Mouse (Mus musculus) gastrocnemius, postnatal 25 days (tissue): ENCODE data around the gene Rnf17. TPM values are rescaled to one million over a fixed set of nuclear protein-coding genes. Genes with fewer than 3 reads are reported as not detected.
A peak's percentile ranks its signal among the peaks of the same experiment; 100 is the strongest.

Source experiments
- DNase-seq: peaks from one replicate; pipeline ENCODE4 v3.0.0; 2022
- total RNA-seq, 2 experiments: library from RNA; stranded (reverse); gene quantifications; 1 replicate in 1 of 2; 2 replicates in 1 of 2; pipeline ENCODE4 v1.2.3; 2021

Gene Rnf17
- total RNA-seq, 2 experiments from 2014 or later: not detected

DNA sequence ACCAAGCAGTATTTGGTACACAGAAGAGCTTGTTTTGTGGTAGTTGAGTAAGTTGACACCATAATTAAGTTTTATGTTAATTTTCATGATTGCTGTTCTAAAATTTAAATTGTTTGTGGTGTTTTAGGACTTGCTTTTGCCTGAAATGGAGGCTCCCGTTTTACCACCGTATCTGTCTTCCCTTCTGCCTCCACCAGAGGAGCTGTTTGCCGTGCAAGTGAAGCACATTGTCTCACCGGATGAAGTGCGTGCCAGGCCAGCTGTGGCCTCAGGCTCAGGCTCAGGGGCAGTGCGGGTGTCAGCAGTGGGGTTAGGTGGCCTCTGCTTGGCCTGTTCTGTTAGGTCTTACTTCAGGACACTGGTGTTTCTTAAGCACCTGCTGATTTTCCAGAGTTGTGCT lies 109.7 kb downstream of the Rnf17 start:
- no peak for DNase-seq

DNA sequence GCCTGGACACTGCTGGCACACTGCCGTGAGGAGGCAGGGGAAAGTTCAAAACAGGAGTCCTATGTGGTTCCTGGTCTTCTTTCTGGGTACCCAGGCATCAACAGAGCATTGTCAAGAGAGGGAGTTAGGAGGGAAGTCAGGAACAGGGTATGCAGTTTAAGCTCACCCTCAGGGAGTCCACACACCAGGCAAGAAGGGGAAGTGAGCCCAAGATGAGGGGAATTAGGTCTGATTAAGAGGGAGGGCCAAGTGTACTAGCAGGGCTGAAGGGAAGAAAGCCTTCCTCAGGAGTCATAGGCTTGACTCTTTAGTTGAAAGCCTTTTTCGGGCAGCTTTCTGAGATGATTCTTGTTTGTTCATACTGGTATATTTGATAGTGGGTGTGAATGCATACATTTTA lies 112.4 kb downstream of the Rnf17 start:
- DNase-seq: no peak

DNA sequence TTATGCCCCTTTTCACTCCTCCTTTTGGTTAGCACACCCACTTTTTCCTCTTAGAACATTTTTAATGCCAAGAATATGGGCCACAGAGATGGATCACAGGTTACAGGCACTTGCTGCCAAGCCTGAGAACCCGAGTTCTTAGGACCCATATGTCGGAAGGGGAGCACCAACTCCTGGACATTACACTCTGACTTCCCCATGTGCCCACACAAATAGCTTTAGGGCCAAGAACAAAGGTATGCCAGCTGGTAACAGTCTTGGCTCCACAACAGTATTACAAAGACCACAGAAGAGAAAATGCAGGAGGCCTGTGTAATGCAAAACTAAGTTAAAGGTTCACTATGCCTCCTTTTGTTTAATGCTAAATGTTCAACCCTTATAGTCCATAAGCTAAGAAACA lies 128.4 kb downstream of the Rnf17 start:
- no peak for DNase-seq

DNA sequence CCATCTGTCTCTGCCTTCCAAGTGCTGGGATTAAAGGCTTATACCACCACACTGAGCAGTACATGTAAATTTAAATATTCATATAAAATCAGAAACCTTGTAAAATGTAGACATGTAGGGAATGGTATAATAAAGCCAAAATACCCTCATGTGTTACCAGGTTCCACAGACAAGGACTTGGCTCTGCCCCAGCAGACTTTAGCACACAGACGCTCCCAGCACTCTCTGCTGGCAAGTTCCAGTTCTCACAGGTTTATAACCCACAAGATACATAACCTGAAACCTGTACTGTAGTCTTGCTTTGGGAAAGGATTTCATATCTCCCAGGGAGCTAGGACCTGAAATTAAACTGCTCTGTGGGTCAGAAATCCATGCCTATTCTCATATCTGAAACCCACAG lies 142.6 kb downstream of the Rnf17 start:
- no peak for DNase-seq

DNA sequence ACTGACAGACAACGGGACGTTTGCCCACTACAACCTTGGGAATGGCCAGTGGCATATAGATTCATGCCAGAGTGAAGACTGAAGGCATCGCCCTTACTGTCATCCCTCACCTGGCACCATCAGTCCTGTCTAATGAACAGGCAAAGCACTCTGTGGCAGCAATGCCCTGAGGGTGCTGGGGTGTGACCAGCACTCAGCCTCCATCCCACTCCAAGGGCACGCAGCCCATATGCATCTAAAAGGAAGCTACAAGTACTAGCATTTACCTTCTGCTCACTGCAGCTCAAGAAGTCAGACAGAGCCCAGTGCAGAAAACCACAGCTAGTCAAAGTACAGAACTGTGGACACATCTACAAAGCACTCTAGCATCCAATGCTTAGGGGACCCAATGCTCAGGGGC lies 143.1 kb downstream of the Rnf17 start:
- DNase-seq: no peak

DNA sequence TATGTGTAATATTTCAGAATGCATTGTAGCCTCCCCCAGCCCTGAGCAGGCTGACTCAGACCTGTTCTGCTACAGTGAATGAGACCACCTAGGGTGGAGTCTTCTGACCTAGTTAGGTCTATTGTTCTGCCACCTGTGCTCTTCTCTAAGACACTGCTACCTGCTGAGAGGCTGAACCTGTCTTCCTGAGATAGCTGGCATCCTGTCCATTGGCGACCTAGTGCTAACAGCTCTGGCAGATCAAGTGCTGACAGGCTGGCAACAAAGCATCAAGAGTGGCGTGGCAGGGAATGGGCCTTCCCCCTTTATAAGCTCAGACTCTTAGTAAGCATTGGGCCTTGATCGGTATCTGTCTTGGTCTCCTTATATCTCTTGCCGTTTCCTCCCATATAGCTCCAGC lies 148.6 kb downstream of the Rnf17 start:
- no peak for DNase-seq

DNA sequence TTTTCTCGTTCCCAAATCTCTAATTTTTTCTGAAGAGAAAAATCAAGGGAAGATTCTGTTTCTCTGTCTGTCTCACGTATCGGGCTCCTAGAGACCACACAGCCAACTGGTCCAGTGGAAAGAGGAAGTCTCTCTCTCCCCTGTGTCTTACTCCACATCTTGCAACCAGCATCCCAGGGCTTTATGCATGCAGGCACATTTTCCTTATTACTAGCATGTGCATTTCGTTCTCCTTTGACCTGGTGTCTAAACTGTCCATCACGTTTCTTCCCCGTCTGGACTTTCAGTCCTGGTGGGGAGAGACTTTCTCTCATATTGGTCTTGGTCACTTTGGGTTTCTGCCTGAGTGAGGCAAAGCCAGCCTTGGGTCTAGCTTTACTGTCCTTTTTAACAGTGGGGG lies 150.5 kb downstream of the Rnf17 start:
- no peak for DNase-seq

DNA sequence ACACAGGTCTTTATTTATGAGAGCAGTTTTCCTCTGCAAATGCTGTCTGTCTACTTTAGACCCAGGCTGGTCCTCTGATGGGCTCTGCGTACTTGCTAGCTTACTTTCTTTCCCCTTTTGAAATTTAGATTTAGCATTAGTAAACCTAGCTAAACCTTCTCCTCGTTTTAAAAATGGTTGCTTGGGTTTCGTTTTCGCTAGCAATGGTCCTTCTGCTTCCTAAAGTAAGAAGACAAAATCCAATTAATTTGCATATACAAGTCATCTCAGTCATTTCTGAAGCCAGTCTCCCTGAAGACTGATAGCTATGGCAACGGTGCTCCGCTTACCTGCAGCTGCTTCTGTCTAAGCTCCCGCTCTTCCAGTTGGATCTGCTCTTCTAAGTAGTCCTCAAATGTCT lies 150.9 kb downstream of the Rnf17 start:
- no peak for DNase-seq

DNA sequence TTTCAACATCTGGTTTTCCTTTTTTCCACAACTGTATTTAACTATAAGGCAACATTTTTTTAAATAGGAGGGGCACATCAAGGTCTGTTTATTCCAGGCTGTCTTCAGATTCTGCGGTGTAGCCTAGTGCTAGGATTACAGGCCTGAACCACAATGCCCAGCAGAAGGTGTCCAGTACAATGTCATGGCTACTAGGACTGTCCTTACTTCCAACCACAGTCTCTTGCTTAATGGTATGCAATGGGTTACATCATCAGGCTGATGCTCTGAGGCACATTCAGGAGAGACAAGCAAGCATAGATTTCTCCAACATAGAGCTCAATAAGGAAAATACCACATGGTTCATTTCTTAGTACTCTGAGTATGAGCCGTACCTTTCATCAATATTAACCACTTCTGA lies 152.3 kb downstream of the Rnf17 start:
- no peak for DNase-seq

DNA sequence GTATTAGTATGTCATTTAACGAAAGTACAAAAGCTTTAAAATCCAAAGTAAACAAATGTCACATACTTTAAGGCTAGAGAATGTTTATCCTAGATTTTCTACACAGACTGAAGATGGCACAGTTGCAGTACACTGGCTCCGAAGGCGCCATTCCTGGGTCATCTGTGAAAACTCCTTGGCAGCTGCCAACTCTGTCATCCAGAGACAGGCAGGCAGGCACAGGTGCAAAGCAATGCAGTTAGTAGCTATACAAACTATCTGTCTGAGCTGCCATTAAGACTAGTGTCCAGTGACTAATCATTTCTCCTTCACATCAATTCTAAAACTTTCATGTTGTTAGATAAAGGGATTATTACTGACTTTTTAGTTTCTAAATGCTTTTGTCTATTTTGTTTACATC lies 156.8 kb downstream of the Rnf17 start:
- no peak for DNase-seq

DNA sequence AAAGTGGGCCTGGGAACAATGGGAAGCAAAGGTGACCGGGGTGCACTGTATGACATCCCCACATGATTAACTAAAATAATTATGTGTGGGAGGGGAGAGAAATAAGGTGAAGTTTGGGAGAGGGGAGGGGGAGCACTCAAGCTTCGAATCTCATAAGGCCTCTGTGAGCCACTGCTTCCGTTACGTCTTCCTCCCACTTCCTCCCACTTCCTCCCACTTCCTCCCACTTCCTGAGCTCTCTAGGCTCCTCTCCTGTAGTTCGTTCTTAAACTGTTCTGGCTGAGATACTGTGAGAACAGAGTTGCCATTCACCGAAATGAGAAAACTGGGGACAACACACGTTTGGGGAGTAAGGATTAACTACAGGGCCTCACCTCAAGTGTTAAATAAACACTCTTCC lies 165.1 kb downstream of the Rnf17 start:
- DNase-seq: no peak

DNA sequence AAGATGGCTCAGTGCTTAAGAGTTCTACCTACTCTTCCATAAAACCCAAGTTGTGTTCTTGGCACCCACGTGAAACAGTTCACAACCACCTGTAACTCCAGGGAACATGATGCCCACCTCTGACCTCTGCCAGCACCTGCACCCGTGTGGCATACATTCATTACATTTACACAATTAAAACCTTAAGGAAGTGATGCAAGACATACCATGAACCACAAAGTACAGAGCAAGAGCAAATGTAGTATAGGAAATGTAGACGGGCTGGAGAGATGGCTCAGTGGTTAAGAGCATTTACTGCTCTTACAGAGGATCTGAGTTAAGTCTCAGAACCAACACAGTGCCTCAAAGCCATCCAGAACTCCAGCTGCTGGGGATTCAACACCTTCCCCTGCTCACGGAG lies 166.7 kb downstream of the Rnf17 start:
- no peak for DNase-seq

DNA sequence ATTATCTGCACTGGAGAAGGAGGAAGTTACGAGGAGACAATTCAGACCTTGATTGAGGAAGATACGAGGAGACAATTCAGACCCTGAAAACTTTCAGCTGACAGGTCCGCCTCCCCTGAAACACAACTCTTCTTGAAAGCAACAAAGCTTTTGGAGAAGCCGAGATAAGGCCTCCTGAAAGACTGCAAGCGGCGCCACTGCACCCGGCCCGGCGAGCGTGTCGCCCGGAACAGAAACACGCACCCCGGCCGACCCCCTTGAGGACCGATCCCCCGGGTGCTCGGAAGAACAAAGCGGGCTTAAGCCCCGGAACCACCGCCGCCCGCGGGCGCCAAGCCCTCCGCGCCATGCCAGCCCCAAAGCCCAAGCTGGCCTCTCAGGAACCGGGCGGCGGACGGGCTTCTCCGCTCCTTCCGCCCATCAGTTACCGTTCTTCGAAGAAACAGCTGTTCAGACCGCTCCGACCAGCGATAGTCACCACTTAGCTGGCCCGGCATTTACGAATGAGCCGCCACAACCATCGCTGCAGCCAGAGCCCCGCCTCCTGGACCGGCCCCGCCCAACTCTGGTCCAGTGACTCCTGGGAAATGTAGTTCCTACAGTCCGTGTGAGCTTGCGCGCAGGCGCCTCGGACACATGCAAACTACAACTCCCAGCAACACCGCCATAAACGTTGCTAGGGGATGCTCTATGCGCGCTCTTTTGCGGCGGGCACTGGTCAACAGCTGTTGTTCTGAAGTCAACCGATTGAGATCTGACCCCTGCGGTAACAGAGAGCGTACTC lies 169.1 kb downstream of the Rnf17 start:
- peak; percentile 95 for DNase-seq

DNA sequence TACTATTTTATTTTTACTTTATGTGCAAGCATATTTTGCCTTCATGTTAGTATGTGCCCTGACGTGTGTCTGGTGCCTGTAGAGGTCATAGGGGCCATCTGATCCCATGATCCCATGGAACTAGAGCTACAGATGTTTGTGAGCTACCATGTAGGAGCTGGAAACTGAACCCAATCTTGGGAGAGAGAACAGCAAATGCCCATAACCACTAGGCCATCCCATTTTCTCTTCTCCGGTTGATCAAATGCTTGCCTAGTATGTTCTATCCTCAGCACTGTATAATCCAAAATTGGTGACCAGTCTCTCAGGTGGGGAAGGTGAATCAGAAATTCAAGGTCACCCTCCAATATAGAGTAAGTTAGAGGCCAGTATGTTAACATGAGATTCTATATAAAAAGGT lies 170.2 kb downstream of the Rnf17 start:
- no peak for DNase-seq

Other genes with a start within 250 kb of the Rnf17 start
- not detected for gene Gzmg, start 243.0 kb upstream of the Rnf17 start, total RNA-seq
- not detected for gene Gzmn, start 228.0 kb upstream of the Rnf17 start, total RNA-seq
- gene Gzmf, start 191.2 kb upstream of the Rnf17 start, total RNA-seq: not detected
- not detected for gene Gzmc, start 167.9 kb upstream of the Rnf17 start, total RNA-seq
- not detected for gene Gzmb, start 140.3 kb upstream of the Rnf17 start, total RNA-seq
- not detected for gene Atp12a, start 37.5 kb upstream of the Rnf17 start, total RNA-seq
- gene Cenpj, start 172.8 kb downstream of the Rnf17 start, total RNA-seq: 1 to 10 TPM; 1.5 to 1.6 TPM
- gene Parp4, start 173.0 kb downstream of the Rnf17 start, total RNA-seq: 10 to 100 TPM in 1 of 2 experiments, 1 to 10 TPM in 1; 9.9 to 10.5 TPM